Mouse (Mus musculus) gastrocnemius, postnatal 36 days (tissue): ENCODE data around the gene Pyroxd1. TPM values are rescaled to one million over a fixed set of nuclear protein-coding genes. Genes with fewer than 3 reads are reported as not detected.

ENCODE experiments used
- total RNA-seq, 2 experiments: library from RNA; stranded (reverse); gene quantifications; 2 replicates each; pipeline ENCODE4 v1.2.3; 2021

Gene Pyroxd1
- total RNA-seq, 2 experiments from 2014 or later = 8.0 to 8.3 TPM

Other genes starting within 250 kb of the Pyroxd1 start
- gene Slco1a6, start 137.1 kb upstream of the Pyroxd1 start, total RNA-seq = not detected
- gene Iapp, start 47.2 kb upstream of the Pyroxd1 start, total RNA-seq = not detected
- gene Slco1a5, start 22.7 kb upstream of the Pyroxd1 start, total RNA-seq = not detected
- 1 to 10 TPM; 4.8 to 6.2 TPM for gene Recql, start 41.4 kb downstream of the Pyroxd1 start, total RNA-seq
- gene Golt1b, start 41.6 kb downstream of the Pyroxd1 start, total RNA-seq = 10 to 100 TPM; 14.2 to 16.9 TPM
- not detected for gene Spx, start 67.8 kb downstream of the Pyroxd1 start, total RNA-seq
- under 1 TPM in 1 of 2 experiments, not detected in 1; 0.76 TPM for gene Gys2, start 127.5 kb downstream of the Pyroxd1 start, total RNA-seq
- 100 to 1,000 TPM; 236 to 395 TPM for gene Ldhb, start 162.3 kb downstream of the Pyroxd1 start, total RNA-seq
- gene Kcnj8, start 226.0 kb downstream of the Pyroxd1 start, total RNA-seq = 10 to 100 TPM in 1 of 2 experiments, 1 to 10 TPM in 1; 6.4 to 10.8 TPM